Mouse (Mus musculus) cortical plate, adult 2 months (tissue): Measurements from ENCODE around the gene Stat2. TPM values are rescaled to one million over a fixed set of nuclear protein-coding genes. Genes with fewer than 3 reads are reported as not detected.
"Not testable (repeated sequence)": the region's sequence is repeated elsewhere in the genome, so short reads cannot be mapped to it uniquely, and the experiment has no call there.

Experiments used
- H3K27ac ChIP-seq: fragments of 200-500 bp; 2 replicates; pipeline ENCODE4 v1.5.1; 2012; ENCODE audit warnings: low read length, control low read depth, inconsistent platforms; ENCODE audit not compliant: insufficient read depth
- H3K4me1 ChIP-seq: fragments of 200-500 bp; 2 replicates; pipeline ENCODE4 v1.6.1; 2011; ENCODE audit warnings: low read length; ENCODE audit not compliant: control insufficient read depth, insufficient read depth
- H3K4me3 ChIP-seq: fragments of 200-500 bp; 2 replicates; pipeline ENCODE4 v1.5.1; 2011; ENCODE audit warnings: mild to moderate bottlenecking, low read length, control low read depth; ENCODE audit not compliant: insufficient read depth
- CTCF ChIP-seq: fragments of 200-500 bp; IDR thresholded peaks from 2 replicates; pipeline ENCODE4 v1.5.1; 2011; ENCODE audit warnings: mild to moderate bottlenecking, control low read depth, low read length; ENCODE audit not compliant: insufficient read depth; ENCODE audit errors: extremely low read depth
- POLR2A ChIP-seq: fragments of 200-500 bp; IDR thresholded peaks from 2 replicates; pipeline ENCODE4 v1.6.1; 2011; ENCODE audit warnings: mild to moderate bottlenecking, low read length, control low read depth; ENCODE audit not compliant: insufficient read depth; ENCODE audit errors: extremely low read depth
- polyA plus RNA-seq: library from polyadenylated mRNA; depleted of rRNA; stranded (reverse); fragments of >200 nt; gene quantifications from 2 replicates; pipeline ENCODE4 v1.2.3, GENCODE M21; 2012

The Stat2 gene
- polyA plus RNA-seq, 1 experiment: 33.5 TPM

DNA sequence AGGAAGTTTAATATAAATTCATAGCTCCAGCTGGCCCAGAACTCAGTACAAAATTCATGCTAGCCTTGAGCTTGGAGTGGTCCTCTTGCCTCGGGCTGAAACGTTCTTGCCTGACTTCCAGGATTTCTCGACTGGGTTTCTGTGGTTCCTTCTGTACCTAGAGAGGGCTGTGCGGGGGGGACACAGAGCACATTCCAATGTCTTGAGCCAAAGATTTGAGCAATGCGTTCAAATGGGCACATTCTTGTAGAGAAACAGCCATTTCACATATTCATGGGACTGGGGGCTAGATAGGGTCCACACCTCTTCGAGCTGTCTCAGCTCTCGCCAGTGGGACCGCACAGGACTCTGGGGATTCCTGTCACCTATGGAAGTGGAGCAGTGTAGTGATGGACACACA lies 14.4 kb upstream of the Stat2 start:
- no peak overlapping the region for H3K27ac ChIP-seq
- no peak overlapping the region for H3K4me3 ChIP-seq
- TF ChIP-seq POLR2A: no peak
- no peaks in the 10 kb centered on the region for H3K4me1 ChIP-seq

DNA sequence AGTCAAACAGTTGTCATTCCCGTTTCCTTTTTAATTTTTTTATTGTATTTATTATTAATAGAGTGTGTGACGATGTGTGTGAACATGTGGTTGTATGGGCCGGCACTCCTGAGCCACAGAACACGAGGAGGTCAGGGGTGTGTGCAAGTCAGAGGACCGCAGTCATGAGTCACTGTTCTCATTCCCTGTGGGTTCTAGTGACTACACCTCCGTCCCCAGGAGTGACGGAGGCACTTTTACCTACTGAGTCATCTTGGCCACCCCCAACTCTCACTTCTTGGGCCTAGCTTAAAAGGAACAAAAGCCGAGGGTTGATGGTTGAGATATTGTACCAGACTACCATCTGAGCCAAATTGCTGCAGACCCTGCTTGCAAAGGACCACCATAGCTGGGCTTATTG lies 14.0 kb upstream of the Stat2 start:
- TF ChIP-seq POLR2A: no peak
- TF ChIP-seq CTCF: no peak
- no peak overlapping the region for H3K27ac ChIP-seq
- H3K4me3 ChIP-seq: no peak overlapping the region
- H3K4me1 ChIP-seq: no peaks in the 10 kb centered on the region

DNA sequence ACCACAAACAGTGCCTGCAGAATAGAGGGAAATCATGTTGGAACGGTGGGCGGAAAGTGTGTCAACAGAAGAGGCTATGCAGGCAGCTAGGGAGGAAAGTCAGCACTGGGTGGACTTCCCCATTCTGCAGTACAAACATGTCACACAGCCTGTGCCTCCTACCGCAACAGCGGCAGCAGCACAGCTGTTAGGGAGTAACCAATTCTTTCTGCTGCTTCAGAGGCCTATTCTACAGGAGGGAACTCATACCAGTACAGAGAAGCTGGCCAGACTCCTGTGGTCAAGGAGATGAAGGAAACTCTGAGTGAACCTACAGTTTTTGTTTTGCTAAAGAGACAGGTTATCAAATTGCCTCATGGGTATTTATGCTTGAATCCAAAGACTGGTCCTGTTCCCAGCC lies 11.4 kb upstream of the Stat2 start:
- TF ChIP-seq CTCF (no peak), POLR2A (no peak)
- no peak overlapping the region for H3K27ac ChIP-seq
- no peaks in the 10 kb centered on the region for H3K4me1 ChIP-seq
- H3K4me3 ChIP-seq: no peak overlapping the region

DNA sequence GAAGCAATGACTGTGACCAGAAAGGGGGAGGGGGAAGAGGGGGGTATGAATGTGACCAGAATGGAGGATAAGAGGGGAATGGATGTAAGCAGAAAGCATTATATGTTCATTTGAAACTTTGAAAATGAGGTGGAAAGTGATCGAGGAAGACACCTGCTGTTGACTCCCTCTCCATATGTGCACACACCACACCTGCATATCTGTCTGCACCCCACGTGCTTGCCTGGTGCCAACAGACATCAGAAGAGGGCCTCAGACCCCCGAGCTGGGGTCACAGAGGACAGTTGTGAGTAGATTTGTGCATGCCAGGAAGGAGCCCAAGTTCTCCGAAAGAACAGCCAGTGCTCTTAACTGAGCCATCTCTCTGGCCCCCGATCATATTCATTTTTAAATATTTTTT lies 10.4 kb upstream of the Stat2 start:
- Histone ChIP-seq H3K4me3 (no peak overlapping the region), H3K4me1 (no peaks in the 10 kb centered on the region), H3K27ac (no peak overlapping the region)
- TF ChIP-seq POLR2A (no peak), CTCF (no peak)

DNA sequence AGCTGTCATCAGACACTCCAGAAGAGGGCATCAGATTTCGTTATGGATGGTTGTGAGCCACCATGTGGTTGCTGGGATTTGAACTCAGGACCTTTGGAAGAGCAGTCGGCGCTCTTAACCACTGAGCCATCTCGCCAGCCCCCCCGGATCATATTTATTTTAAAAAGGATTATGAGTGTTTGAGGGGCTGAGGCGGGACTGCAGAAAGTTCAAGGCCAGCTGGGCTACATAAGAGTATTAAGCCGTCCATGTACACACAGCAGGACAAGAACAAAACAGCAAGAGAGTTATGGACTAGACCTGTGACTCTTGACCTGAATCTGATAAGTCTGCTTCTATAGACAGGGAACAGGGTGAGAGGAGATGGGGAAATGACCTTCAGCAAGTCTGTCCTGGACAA lies 10.0 kb upstream of the Stat2 start:
- not testable (repeated sequence) for H3K4me3 ChIP-seq, H3K4me1 ChIP-seq, H3K27ac ChIP-seq

DNA sequence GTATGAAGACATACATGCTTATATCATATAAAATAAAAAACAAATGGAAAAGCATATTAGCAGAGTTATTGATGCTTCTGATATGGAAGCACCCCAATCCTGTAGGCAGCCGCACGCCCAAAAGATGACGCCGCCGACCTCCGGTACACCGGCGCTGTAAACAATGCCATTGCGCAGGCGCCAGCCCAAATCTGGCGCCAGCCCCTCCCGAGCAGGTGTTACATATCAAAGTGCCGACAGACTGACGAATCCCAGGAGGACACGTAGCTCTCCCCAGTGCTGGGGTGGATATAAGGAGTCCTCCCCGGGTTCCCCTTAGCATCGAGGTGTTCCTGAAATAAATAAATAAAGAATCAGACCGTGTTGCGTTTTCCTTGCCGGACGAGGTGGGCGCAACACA lies 8.1 kb upstream of the Stat2 start:
- no peak overlapping the region for H3K27ac ChIP-seq
- TF ChIP-seq POLR2A: no peak
- TF ChIP-seq CTCF: no peak
- H3K4me3 ChIP-seq: no peak overlapping the region
- no peaks in the 10 kb centered on the region for H3K4me1 ChIP-seq

DNA sequence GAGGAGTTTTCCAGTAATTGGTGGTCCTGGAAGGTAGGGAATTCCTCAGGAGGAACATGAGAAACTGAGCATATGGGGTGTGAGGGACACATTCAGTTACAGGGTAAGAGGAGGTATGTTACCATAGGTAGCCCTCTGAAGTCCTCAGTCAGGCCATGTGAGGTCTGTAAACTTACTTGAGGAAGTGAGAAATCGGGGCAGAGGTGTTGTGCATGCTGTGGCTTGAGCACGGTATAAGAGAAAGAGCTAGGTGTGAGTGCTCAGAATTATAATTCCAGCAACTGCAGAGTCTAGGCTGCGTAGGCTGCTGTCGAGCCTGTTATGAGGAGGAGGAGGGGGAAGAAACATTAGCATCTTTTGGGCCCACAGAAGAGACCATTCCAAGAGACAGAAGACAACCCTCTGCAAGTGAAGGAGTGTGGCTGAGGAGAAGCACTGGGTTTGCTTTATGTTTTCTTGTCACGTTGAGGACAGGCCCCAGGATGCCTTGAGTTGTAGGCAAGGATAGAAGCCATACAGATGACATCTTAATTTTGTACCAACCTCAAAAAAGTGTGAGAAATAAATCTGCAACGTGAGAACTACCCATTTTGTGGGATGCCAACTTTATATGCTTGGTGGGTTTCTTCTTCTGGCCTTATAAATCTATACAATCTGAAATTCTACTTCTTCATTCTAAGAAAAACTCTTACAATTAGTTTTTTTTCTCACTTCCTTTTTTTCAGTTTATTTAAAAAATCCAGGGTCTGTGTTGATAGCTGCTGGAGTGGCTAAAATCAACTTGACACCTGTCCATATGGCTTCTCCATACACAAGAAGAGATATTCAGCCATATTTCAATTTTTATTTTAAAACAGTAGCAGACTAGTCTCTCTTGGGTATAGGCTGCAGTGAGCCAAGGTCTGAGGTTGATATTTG lies 6.7 kb upstream of the Stat2 start:
- no peak overlapping the region for H3K4me3 ChIP-seq
- H3K27ac ChIP-seq: no peak overlapping the region
- H3K4me1 ChIP-seq: no peaks in the 10 kb centered on the region
- no peak for TF ChIP-seq POLR2A
- no peak for TF ChIP-seq CTCF

DNA sequence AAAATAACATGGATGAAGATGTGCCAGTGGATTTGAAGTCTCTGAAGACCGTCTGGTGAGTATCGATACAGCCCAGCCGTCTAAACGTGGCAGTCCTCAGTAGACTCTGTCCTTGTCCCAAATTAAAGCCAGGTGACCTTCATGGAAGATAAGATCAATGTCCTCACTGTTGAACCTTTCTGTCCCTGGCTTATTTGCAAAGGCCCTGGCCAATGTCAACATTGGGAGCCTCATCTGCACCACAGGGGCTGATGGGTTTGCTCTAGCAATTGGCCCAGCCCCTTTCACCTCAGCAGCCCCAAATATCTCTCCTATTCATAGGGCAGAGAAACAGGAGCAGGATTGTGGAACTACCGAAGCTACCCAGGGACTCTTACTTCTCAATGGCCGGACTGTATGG lies 2.0 kb upstream of the Stat2 start, which contains the start of gene Apof:
Apof (plus strand) TSS at position 301 of the 400 bp plus-strand sequence.
- H3K4me1 ChIP-seq: 0 out of 2 replicates have a peak, but pooled peaks cover 1% of the 10 kb centered on the region

DNA sequence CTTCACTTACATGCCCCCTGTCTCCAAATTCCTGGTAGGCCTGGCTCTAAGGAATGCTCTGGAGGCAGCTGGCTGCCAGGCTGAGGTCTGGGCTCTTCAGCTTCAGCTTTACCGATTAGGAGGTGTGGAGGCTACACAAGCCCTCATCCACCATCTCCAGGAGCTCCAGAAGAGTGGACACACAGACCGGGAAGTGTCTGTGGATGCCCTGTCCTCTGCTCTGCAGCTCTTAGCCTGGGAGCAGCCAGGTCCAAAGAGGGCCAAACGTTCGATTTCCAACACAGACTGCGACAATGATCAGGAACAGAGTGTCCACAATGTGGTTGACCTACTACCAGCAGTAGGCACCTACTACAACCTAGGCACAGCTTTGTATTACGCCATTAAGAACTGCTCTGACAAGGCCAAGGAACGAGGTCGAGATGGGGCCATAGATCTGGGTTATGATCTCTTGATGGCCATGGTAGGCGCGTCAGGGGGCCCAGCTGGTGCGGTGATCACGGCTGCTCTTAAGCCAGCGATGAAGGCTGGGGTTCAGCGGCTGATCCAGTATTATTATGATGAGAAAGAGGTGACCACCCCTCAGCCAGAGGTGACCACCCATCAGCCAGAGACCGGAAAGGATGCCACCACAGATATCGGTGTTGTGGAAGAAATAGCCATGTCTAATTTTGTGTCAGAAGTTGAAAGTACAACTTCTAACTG lies 1.0 kb upstream of the Stat2 start:
- TF ChIP-seq POLR2A (no peak), CTCF (no peak)
- H3K4me1 ChIP-seq: 0 out of 2 replicates have a peak, but pooled peaks cover 1% of the 10 kb centered on the region
- no peak overlapping the region; the same call in 1 of the 2 replicates for H3K4me3 ChIP-seq
- H3K27ac ChIP-seq: no peak overlapping the region

More for the DNA sequence above, 2.0 kb upstream of the Stat2 start, which contains the start of gene Apof:
- no peak within 1 kb of the TSS for H3K27ac ChIP-seq
- TF ChIP-seq CTCF (no peak), POLR2A (no peak)
- H3K4me3 ChIP-seq: no peak within 1 kb of the TSS

DNA sequence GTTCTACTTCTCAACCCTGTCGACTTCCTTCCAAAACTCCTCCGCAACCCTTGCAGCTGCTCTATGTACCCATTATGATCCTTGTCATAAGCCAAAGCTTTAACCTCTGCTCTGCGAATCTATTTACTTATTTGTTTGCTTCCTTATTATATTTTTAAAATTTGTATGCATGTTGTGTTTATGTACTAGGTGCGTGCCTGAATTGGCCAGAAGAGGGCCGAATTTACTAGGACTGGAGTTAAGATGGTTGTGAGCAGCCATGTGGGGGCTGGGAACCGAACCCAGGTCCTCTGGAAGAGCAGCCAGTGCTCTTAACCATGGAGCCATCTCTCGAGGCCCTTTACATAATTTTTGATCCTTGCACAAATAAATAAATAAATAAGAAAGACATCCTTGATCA lies 507 bp downstream of the Stat2 start:
- Histone ChIP-seq H3K27ac (0 out of 2 replicates have a peak overlapping the region, but pooled peaks have one; percentile 11), H3K4me1 (0 out of 2 replicates have a peak, but pooled peaks cover 1% of the 10 kb centered on the region), H3K4me3 (peak overlapping the region; percentile 78)
- TF ChIP-seq POLR2A: no peak
- no peak for TF ChIP-seq CTCF
